Mouse (Mus musculus): ENCODE data around the gene Wdr83os. TPM values are rescaled to one million over a fixed set of nuclear protein-coding genes. Genes with fewer than 3 reads are reported as not detected.
"Not testable (repeated sequence)": the region's sequence is repeated elsewhere in the genome, so short reads cannot be mapped to it uniquely, and the experiment has no call there.

Wdr83os gene
- polyA plus RNA-seq, 1 experiment from 2014 or later, result 104 TPM

GRCm38 (mm10) chr8:85076001-85076400 is 4.5 kb upstream of the Wdr83os start:
- Histone ChIP-seq H3K27ac (no peak overlapping the region), H3K36me3 (peaks cover 37% of the 10 kb centered on the region), H3K9me3 (no peaks in the 10 kb centered on the region), H3K27me3 (replicated peaks) (no peaks in the 10 kb centered on the region), H3K4me3 (no peak overlapping the region), H3K4me1 (peaks cover 24% of the 10 kb centered on the region), H3K9ac (no peak overlapping the region), H3K4me2 (replicated peaks) (no peak overlapping the region)
- no peak for ATAC-seq (ENCODE audit: low FRiP score, low read depth)
- 72% methylated on average over 9 of the region's 9 CpGs for WGBS

- H3K4me3 ChIP-seq, result no peak overlapping the region
- ATAC-seq (ENCODE audit: low FRiP score, low read depth), result peak; percentile 31; the same call in 1 of the 2 replicates
- peaks cover 31% of the 10 kb centered on the region for H3K4me1 ChIP-seq
- no peaks in the 10 kb centered on the region for H3K27me3 ChIP-seq (replicated peaks)
- H3K36me3 ChIP-seq, result peaks cover 37% of the 10 kb centered on the region
- H3K9me3 ChIP-seq, result no peaks in the 10 kb centered on the region
- WGBS, result 0% methylated on average over 2 of the region's 2 CpGs
- no peak overlapping the region for H3K9ac ChIP-seq
- H3K27ac ChIP-seq, result no peak overlapping the region
- H3K4me2 ChIP-seq (replicated peaks), result no peak overlapping the region
Observed at GRCm38 (mm10) chr8:85076993-85077392, 3.5 kb upstream of the Wdr83os start.

- Histone ChIP-seq H3K36me3 (peaks cover 22% of the 10 kb centered on the region), H3K9ac (peak overlapping the region; percentile 88), H3K27ac (peak overlapping the region; percentile 15; the same call in 1 of the 2 replicates), H3K27me3 (replicated peaks) (no peaks in the 10 kb centered on the region), H3K4me2 (replicated peaks) (peak overlapping the region; percentile 91), H3K4me1 (peaks cover 32% of the 10 kb centered on the region), H3K9me3 (no peaks in the 10 kb centered on the region), H3K4me3 (peak overlapping the region; percentile 76)
- no peak for ATAC-seq (ENCODE audit: low FRiP score, low read depth)
- 1% methylated on average over 25 of the region's 25 CpGs for WGBS
Observed at GRCm38 (mm10) chr8:85080214-85080531, 367 bp upstream of the Wdr83os start.

GRCm38 (mm10) chr8:85081216-85081555 is 646 bp downstream of the Wdr83os start, which contains the start of gene Wdr83:
TSS of gene Wdr83 (minus strand) at chr8:85081306.
- Histone ChIP-seq H3K27me3 (replicated peaks) (no peaks in the 10 kb centered on the region), H3K27ac (peak within 1 kb of the TSS; percentile 15; the same call in 1 of the 2 replicates), H3K4me3 (peak within 1 kb of the TSS; percentile 76), H3K9ac (peak within 1 kb of the TSS; percentile 88), H3K4me1 (peaks cover 32% of the 10 kb centered on the region), H3K36me3 (peaks cover 20% of the 10 kb centered on the region), H3K9me3 (no peaks in the 10 kb centered on the region), H3K4me2 (replicated peaks) (peak within 1 kb of the TSS; percentile 91)
- 2% methylated on average over 9 of the region's 9 CpGs for WGBS
- peak; percentile 34 for ATAC-seq (ENCODE audit: low FRiP score, low read depth)

- not testable (repeated sequence) for H3K27ac ChIP-seq; H3K4me3 ChIP-seq; H3K9me3 ChIP-seq; H3K27me3 ChIP-seq (replicated peaks); ATAC-seq (ENCODE audit: low FRiP score, low read depth); H3K9ac ChIP-seq
- Histone ChIP-seq H3K36me3 (peaks cover 16% of the 10 kb centered on the region), H3K4me1 (peaks cover 32% of the 10 kb centered on the region), H3K4me2 (replicated peaks) (peak overlapping the region; percentile 4; the same call in 1 of the 2 replicates)
- 92% methylated on average over 4 of the region's 4 CpGs for whole genome bisulfite sequencing
Observed at GRCm38 (mm10) chr8:85082169-85082568, 1.6 kb downstream of the Wdr83os start.

GRCm38 (mm10) chr8:85083108-85083813 is 2.7 kb downstream of the Wdr83os start, which contains the start of gene Man2b1:
TSS of gene Man2b1 (plus strand) at chr8:85083270.
- H3K4me1 ChIP-seq, result peaks cover 30% of the 10 kb centered on the region
- WGBS, result 1% methylated on average over 30 of the region's 30 CpGs

GRCm38 (mm10) chr8:85084633-85085032 is 4.1 kb downstream of the Wdr83os start:
- 89% methylated on average over 8 of the region's 8 CpGs for WGBS
- Histone ChIP-seq H3K4me2 (replicated peaks) (0 out of 2 replicates have a peak overlapping the region, but pooled peaks have one; percentile 91), H3K27ac (no peak overlapping the region), H3K4me3 (no peak overlapping the region), H3K27me3 (replicated peaks) (no peaks in the 10 kb centered on the region), H3K36me3 (peaks cover 24% of the 10 kb centered on the region), H3K9me3 (no peaks in the 10 kb centered on the region), H3K9ac (no peak overlapping the region), H3K4me1 (peaks cover 26% of the 10 kb centered on the region)
- ATAC-seq (ENCODE audit: low FRiP score, low read depth), result no peak

More at GRCm38 (mm10) chr8:85083108-85083813, 2.7 kb downstream of the Wdr83os start, which contains the start of gene Man2b1:
- Histone ChIP-seq H3K4me2 (replicated peaks) (peak within 1 kb of the TSS; percentile 91), H3K4me3 (peak within 1 kb of the TSS; percentile 57), H3K9ac (peak within 1 kb of the TSS; percentile 74), H3K9me3 (no peaks in the 10 kb centered on the region), H3K36me3 (peaks cover 18% of the 10 kb centered on the region), H3K27ac (no peak within 1 kb of the TSS), H3K27me3 (replicated peaks) (no peaks in the 10 kb centered on the region)
- peak; percentile 72 for ATAC-seq (ENCODE audit: low FRiP score, low read depth)

GRCm38 (mm10) chr8:85086238-85086637 is 5.7 kb downstream of the Wdr83os start:
- 79% methylated on average over 3 of the region's 3 CpGs for WGBS

GRCm38 (mm10) chr8:85088771-85089170 is 8.2 kb downstream of the Wdr83os start:
- no peak for ATAC-seq (ENCODE audit: low FRiP score, low read depth)
- Histone ChIP-seq H3K4me1 (0 out of 2 replicates have a peak, but pooled peaks cover 2% of the 10 kb centered on the region), H3K4me2 (replicated peaks) (no peak overlapping the region), H3K27ac (no peak overlapping the region), H3K9ac (no peak overlapping the region), H3K9me3 (no peaks in the 10 kb centered on the region), H3K27me3 (replicated peaks) (no peaks in the 10 kb centered on the region), H3K4me3 (no peak overlapping the region), H3K36me3 (peaks cover 33% of the 10 kb centered on the region)
- 84% methylated on average over 2 of the region's 2 CpGs for WGBS

More at GRCm38 (mm10) chr8:85086238-85086637, 5.7 kb downstream of the Wdr83os start:
- Histone ChIP-seq H3K9me3 (no peaks in the 10 kb centered on the region), H3K27ac (no peak overlapping the region), H3K4me2 (replicated peaks) (no peak overlapping the region), H3K4me3 (no peak overlapping the region), H3K36me3 (peaks cover 30% of the 10 kb centered on the region), H3K27me3 (replicated peaks) (no peaks in the 10 kb centered on the region), H3K4me1 (peaks cover 21% of the 10 kb centered on the region), H3K9ac (no peak overlapping the region)
- ATAC-seq (ENCODE audit: low FRiP score, low read depth), result no peak

GRCm38 (mm10) chr8:85090856-85091255 is 10.3 kb downstream of the Wdr83os start:
- Histone ChIP-seq H3K27me3 (replicated peaks) (no peaks in the 10 kb centered on the region), H3K9ac (no peak overlapping the region), H3K4me1 (no peaks in the 10 kb centered on the region), H3K4me3 (no peak overlapping the region), H3K9me3 (no peaks in the 10 kb centered on the region), H3K36me3 (peaks cover 36% of the 10 kb centered on the region), H3K27ac (no peak overlapping the region), H3K4me2 (replicated peaks) (no peak overlapping the region)
- no peak for ATAC-seq (ENCODE audit: low FRiP score, low read depth)
- 92% methylated on average over 11 of the region's 11 CpGs for WGBS

GRCm38 (mm10) chr8:85091526-85092090 is 11.1 kb downstream of the Wdr83os start:
- Histone ChIP-seq H3K36me3 (peaks cover 42% of the 10 kb centered on the region), H3K4me3 (no peak overlapping the region), H3K4me2 (replicated peaks) (no peak overlapping the region), H3K27ac (no peak overlapping the region), H3K9me3 (no peaks in the 10 kb centered on the region), H3K4me1 (no peaks in the 10 kb centered on the region), H3K9ac (no peak overlapping the region), H3K27me3 (replicated peaks) (no peaks in the 10 kb centered on the region)
- WGBS, result 33% methylated on average over 21 of the region's 21 CpGs
- ATAC-seq (ENCODE audit: low FRiP score, low read depth), result no peak

GRCm38 (mm10) chr8:85095051-85095450 is 14.5 kb downstream of the Wdr83os start:
- no peaks in the 10 kb centered on the region for H3K9me3 ChIP-seq
- H3K9ac ChIP-seq, result no peak overlapping the region
- H3K27ac ChIP-seq, result no peak overlapping the region
- H3K4me3 ChIP-seq, result no peak overlapping the region
- peaks cover 43% of the 10 kb centered on the region for H3K36me3 ChIP-seq
- no peaks in the 10 kb centered on the region for H3K27me3 ChIP-seq (replicated peaks)
- 93% methylated on average over 13 of the region's 13 CpGs for WGBS
- no peak overlapping the region for H3K4me2 ChIP-seq (replicated peaks)
- no peaks in the 10 kb centered on the region for H3K4me1 ChIP-seq
- ATAC-seq (ENCODE audit: low FRiP score, low read depth), result no peak

Measured in neural tube, embryonic 12.5 days (tissue).